Mouse (Mus musculus) MEL (cell line): ENCODE data around the gene Slc29a2.

ENCODE experiments used
- EP300 ChIP-seq, 2 experiments: IDR thresholded peaks; 2 replicates each; pipeline ENCODE4 v1.6.1; 2011; ENCODE audit warnings: improper control_type of control experiment in 2 of 2, low read length in 2 of 2, low read depth in 1 of 2, mild to moderate bottlenecking in 1 of 2
- MAFK ChIP-seq: IDR thresholded peaks from 2 replicates; pipeline ENCODE4 v1.6.1; 2011; ENCODE audit warnings: low read depth, mild to moderate bottlenecking, low read length, improper control_type of control experiment, borderline replicate concordance
- MXI1 ChIP-seq: IDR thresholded peaks from 2 replicates; pipeline ENCODE4 v1.6.1; 2011; ENCODE audit warnings: mild to moderate bottlenecking, low read depth, low read length, improper control_type of control experiment
- POLR2AphosphoS5 ChIP-seq: IDR thresholded peaks from 2 replicates; pipeline ENCODE4 v1.6.1; 2012; ENCODE audit warnings: low read depth, borderline replicate concordance, mild to moderate bottlenecking, inconsistent platforms, low read length, moderate library complexity, mixed read lengths
- SIN3A ChIP-seq: IDR thresholded peaks from 2 replicates; pipeline ENCODE4 v1.6.1; 2012; ENCODE audit warnings: low read length, improper control_type of control experiment, inconsistent platforms
- SMC3 ChIP-seq: IDR thresholded peaks from 2 replicates; pipeline ENCODE4 v1.6.1; 2011; ENCODE audit warnings: low read depth, low read length, improper control_type of control experiment
- ZNF384 ChIP-seq: IDR thresholded peaks from 2 replicates; pipeline ENCODE4 v1.6.1; 2012; ENCODE audit warnings: low read depth, mild to moderate bottlenecking, inconsistent platforms, low read length, improper control_type of control experiment

GRCm38 (mm10) chr19:5067867-5068569 lies 44.4 kb downstream of the Slc29a2 start, which contains the start of gene Cd248:
- TF ChIP-seq ZNF384 (no peak), SIN3A (no peak), SMC3 (no peak), POLR2AphosphoS5 (no peak), MAFK (no peak), MXI1 (no peak), EP300 (IDR thresholded peaks at IDR 0.05; ENCODE audit: low read depth in 1 of 2, low read length in 2 of 2) (no peak)
